11 mouse cellular contexts compared by ENCODE assay signal in genomic region chr2:131508501-131508900, GRCm38 (mm10). TPM values are rescaled to one million over a fixed set of nuclear protein-coding genes. Genes with fewer than 3 reads are reported as not detected.
DNase-seq lines count a peak whose midpoint lies in the region; ATAC-seq and TF ChIP-seq lines count a peak whose summit lies in the region.
"Had no signal": no experiment of that assay in that cellular context is flagged by ENCODE, and none has a peak within 500 bp of the region (broad histone marks: within the 10 kb centered on the region; RNA-seq: fewer than 3 reads in every experiment).

No protein-coding gene starts in this region.

- WGBS in hindbrain, embryonic 16.5 days = 57% methylated on average over 2 of the region's 2 CpGs
- 53% methylated on average over 2 of the region's 2 CpGs for WGBS in hindbrain, embryonic 13.5 days
- WGBS in limb, embryonic 12.5 days = 55% methylated on average over 2 of the region's 2 CpGs
- 68% methylated on average over 2 of the region's 2 CpGs for WGBS in kidney, adult 2 months

- ATAC-seq in hindbrain, embryonic 16.5 days = peak; percentile 71
- ATAC-seq in hindbrain, embryonic 13.5 days (ENCODE audit: low FRiP score) = no peak
- ATAC-seq in limb, embryonic 12.5 days (ENCODE audit: insufficient number of reproducible peaks, insufficient read depth, low FRiP score, low TSS enrichment, low read depth) = no peak

- in situ Hi-C loops in ES-E14 (cut with MboI; ENCODE audit: low sequenced_read_pairs in 2 of 2, unreplicated experiment in 2 of 2) = no loop called here

- no peak overlapping the region for H3K9ac ChIP-seq in hindbrain, embryonic 16.5 days (ENCODE audit: low read depth, low read length)
- no peak overlapping the region for H3K9ac ChIP-seq in hindbrain, embryonic 13.5 days
- no peak overlapping the region for H3K9ac ChIP-seq in ES-E14 (ENCODE audit: insufficient read depth, low read depth, low read length, poor library complexity, severe bottlenecking)
- 0 out of 2 replicates have a peak overlapping the region, but pooled peaks have one; percentile 28 for H3K9ac ChIP-seq in limb, embryonic 12.5 days (replicated peaks)

- no peak for DNase-seq in ES-E14 (ENCODE audit: low read depth, low spot score)
- DNase-seq in urinary bladder, postnatal 25 days (ENCODE audit: low spot score) = no peak
- no peak for DNase-seq in kidney, adult 2 months
- DNase-seq in Muller cell, postnatal 12 days (ENCODE audit: inconsistent ontology term) = no peak
- DNase-seq: kidney, adult 8-10 months; lung, adult 2 months had no signal

- no peaks in the 10 kb centered on the region for H3K27me3 ChIP-seq in hindbrain, embryonic 16.5 days (replicated peaks; ENCODE audit: control insufficient read depth, insufficient read depth, low read length)
- no peaks in the 10 kb centered on the region for H3K27me3 ChIP-seq in hindbrain, embryonic 13.5 days
- no peaks in the 10 kb centered on the region for H3K27me3 ChIP-seq in E14TG2a.4 (ENCODE audit: insufficient read depth, low read length)
- no peaks in the 10 kb centered on the region for H3K27me3 ChIP-seq in limb, embryonic 12.5 days
- H3K27me3 ChIP-seq in kidney, adult 2 months (replicated peaks; ENCODE audit: control insufficient read depth, insufficient read depth, low read length) = no peaks in the 10 kb centered on the region

- peaks cover 30% of the 10 kb centered on the region for H3K4me1 ChIP-seq in hindbrain, embryonic 16.5 days (ENCODE audit: control insufficient read depth, insufficient read depth, low read depth, low read length)
- H3K4me1 ChIP-seq in hindbrain, embryonic 13.5 days (replicated peaks) = peaks cover 52% of the 10 kb centered on the region
- peaks cover 79% of the 10 kb centered on the region for H3K4me1 ChIP-seq in E14TG2a.4 (replicated peaks; ENCODE audit: low read depth, low read length)
- peaks cover 10 to 27% of the 10 kb centered on the region in 2 experiments for H3K4me1 ChIP-seq in ES-E14 (ENCODE audit: control insufficient read depth in 2 of 2, insufficient read depth in 2 of 2, low read length in 2 of 2, poor library complexity in 1 of 2)
- H3K4me1 ChIP-seq in limb, embryonic 12.5 days (replicated peaks) = peaks cover 72% of the 10 kb centered on the region
- no peaks in the 10 kb centered on the region for H3K4me1 ChIP-seq in kidney, adult 2 months (ENCODE audit: control insufficient read depth, insufficient read depth, low read length)

- H3K4me3 ChIP-seq in hindbrain, embryonic 16.5 days (ENCODE audit: low read length) = no peak overlapping the region
- no peak overlapping the region for H3K4me3 ChIP-seq in hindbrain, embryonic 13.5 days
- 0 out of 2 replicates have a peak overlapping the region, but pooled peaks have one; percentile 10 for H3K4me3 ChIP-seq in E14TG2a.4 (replicated peaks; ENCODE audit: low read length)
- H3K4me3 ChIP-seq in ES-E14 (ENCODE audit: insufficient read depth in 1 of 2, low read depth in 1 of 2, low read length in 2 of 2, poor library complexity in 1 of 2, severe bottlenecking in 1 of 2) = no peak overlapping the region
- no peak overlapping the region for H3K4me3 ChIP-seq in limb, embryonic 12.5 days (replicated peaks)
- H3K4me3 ChIP-seq in kidney, adult 2 months (ENCODE audit: insufficient read depth, low read depth, low read length) = no peak overlapping the region

- peak overlapping the region; percentile 42; the same call in 1 of the 2 replicates for H3K27ac ChIP-seq in hindbrain, embryonic 16.5 days (ENCODE audit: low read depth, low read length)
- no peak overlapping the region for H3K27ac ChIP-seq in hindbrain, embryonic 13.5 days
- no peak overlapping the region for H3K27ac ChIP-seq in ES-E14 (ENCODE audit: insufficient read depth, low read depth, low read length, poor library complexity, severe bottlenecking)
- peak overlapping the region; percentile 46; the same call in 1 of the 2 replicates for H3K27ac ChIP-seq in limb, embryonic 12.5 days
- no peak overlapping the region for H3K27ac ChIP-seq in kidney, adult 2 months (ENCODE audit: insufficient read depth, low read depth, low read length)

- no peak overlapping the region; the same call in 1 of the 2 replicates for H3K4me2 ChIP-seq in hindbrain, embryonic 16.5 days (ENCODE audit: low read length)
- H3K4me2 ChIP-seq in hindbrain, embryonic 13.5 days = no peak overlapping the region
- no peak overlapping the region for H3K4me2 ChIP-seq in limb, embryonic 12.5 days

- H3K9me3 ChIP-seq in hindbrain, embryonic 16.5 days (ENCODE audit: control insufficient read depth, low read length) = no peaks in the 10 kb centered on the region
- H3K9me3 ChIP-seq in hindbrain, embryonic 13.5 days = no peaks in the 10 kb centered on the region
- H3K9me3 ChIP-seq in E14TG2a.4 (ENCODE audit: low read length) (no peaks in the 10 kb centered on the region), ES-E14 (ENCODE audit: control insufficient read depth, insufficient read depth, low read depth, low read length) (no peaks in the 10 kb centered on the region)
- H3K9me3 ChIP-seq in limb, embryonic 12.5 days = no peaks in the 10 kb centered on the region

- no peak for TF ChIP-seq POLR2A in kidney, adult 2 months (IDR thresholded peaks at IDR 0.05; ENCODE audit: low read depth, low read length)

- no peak for TF ChIP-seq CTCF in E14TG2a.4 (conservative IDR thresholded peaks at IDR 0.05; ENCODE audit: low read length)
- TF ChIP-seq CTCF in kidney, adult 2 months (conservative IDR thresholded peaks at IDR 0.05; ENCODE audit: insufficient read depth, insufficient read length, low read depth, low read length) = no peak

- H3K36me3 ChIP-seq in hindbrain, embryonic 16.5 days (ENCODE audit: control insufficient read depth, insufficient read depth, low read length) = no peaks in the 10 kb centered on the region
- H3K36me3 ChIP-seq in hindbrain, embryonic 13.5 days = no peaks in the 10 kb centered on the region; the same call in 1 of the 2 replicates
- H3K36me3 ChIP-seq in E14TG2a.4 (ENCODE audit: insufficient read depth, low read length) (peaks cover 7% of the 10 kb centered on the region; the same call in 1 of the 2 replicates), ES-E14 (ENCODE audit: control insufficient read depth, insufficient read depth, low read length, poor library complexity, severe bottlenecking) (no peaks in the 10 kb centered on the region; the same call in 1 of the 2 replicates)
- peaks cover 10% of the 10 kb centered on the region; the same call in 1 of the 2 replicates for H3K36me3 ChIP-seq in limb, embryonic 12.5 days
- no peaks in the 10 kb centered on the region for H3K36me3 ChIP-seq in kidney, adult 2 months (ENCODE audit: control insufficient read depth, insufficient read depth, low read length)

TF ChIP-seq in ES-E14, 5 proteins besides CTCF, POLR2A, EP300 and RAD21:
- TF ChIP-seq CHD2 (IDR thresholded peaks at IDR 0.05; ENCODE audit: low read depth, low read length) (no peak), MAFK (IDR thresholded peaks at IDR 0.05; ENCODE audit: insufficient read depth, low read depth, low read length) (0 out of 2 replicates have a peak, but pooled peaks have one; percentile 43)

RNA-seq across cellular contexts. Expression of gene Smox, which starts 17.2 kb away (rescaled TPM):
- 60.3 and 70.9 TPM in 2 replicates for polyA plus RNA-seq in hindbrain, embryonic 16.5 days (2015; fragmentation: Nextera tagmentation; extraction: Ambion mirVana)
- polyA plus RNA-seq in hindbrain, embryonic 13.5 days (2015; fragmentation: Nextera tagmentation; extraction: Ambion mirVana) = 47.9 and 50.1 TPM in 2 replicates
- total RNA-seq in ES-E14 (2012; rRNA removed) = 12.9 and 16.1 TPM in 2 replicates
- 85.5 and 96.5 TPM in 2 replicates for polyA plus RNA-seq in limb, embryonic 12.5 days (2016; fragmentation: Nextera tagmentation; extraction: Ambion mirVana)
- polyA plus RNA-seq in kidney, adult 2 months (2012; rRNA removed) = 12.5 and 14.9 TPM in 2 replicates

RNA-seq across cellular contexts. Expression of gene Adra1d, which starts 53.6 kb away (rescaled TPM):
- polyA plus RNA-seq in hindbrain, embryonic 16.5 days (2015; fragmentation: Nextera tagmentation; extraction: Ambion mirVana) = 0.29 and 0.65 TPM in 2 replicates
- polyA plus RNA-seq in hindbrain, embryonic 13.5 days (2015; fragmentation: Nextera tagmentation; extraction: Ambion mirVana) = 0.10 and 0.25 TPM in 2 replicates
- 0.79 and 0.85 TPM in 2 replicates for total RNA-seq in ES-E14 (2012; rRNA removed)
- polyA plus RNA-seq in limb, embryonic 12.5 days (2016; fragmentation: Nextera tagmentation; extraction: Ambion mirVana) = 0.18 TPM in 1 of 2 replicates, not detected in the other
- polyA plus RNA-seq in kidney, adult 2 months (2012; rRNA removed) = 2.7 and 3.4 TPM in 2 replicates
- total RNA-seq: granulocyte monocyte progenitor cell, adult 5-6 weeks had no signal

Comparison
In these comparisons a context has a peak if more than half of its experiments do, and no peak if none do; other contexts are left out.
1. H3K27ac ChIP-seq: peak in hindbrain, embryonic 16.5 days (single experiment) and limb, embryonic 12.5 days (single experiment); none in hindbrain, embryonic 13.5 days (single experiment), ES-E14 (single experiment) and kidney, adult 2 months (single experiment).